Mouse (Mus musculus): ENCODE data around the gene Ttc17.

GRCm38 (mm10) chr2:94267213-94267850, 139.2 kb downstream of the Ttc17 start:
- TF ChIP-seq CTCF (IDR thresholded peaks at IDR 0.05) (no peak), POLR2A (IDR thresholded peaks at IDR 0.05; ENCODE audit: insufficient read depth, low read depth, low read length) (no peak)
